Mouse (Mus musculus): ENCODE measurements around the gene Rps9. TPM values are rescaled to one million over a fixed set of nuclear protein-coding genes. Genes with fewer than 3 reads are reported as not detected.

Rps9 gene
- total RNA-seq (2017), result 1,976 and 2,051 TPM in 2 replicates

GRCm38 (mm10) chr7:3703879-3704441 lies at the start of gene Rps9:
Gene Rps9 (plus strand): TSS chr7:3703993.
- ATAC-seq (replicated peaks; ENCODE audit: low read depth, poor library complexity, severe bottlenecking), result peak; percentile 82

- no peak for ATAC-seq (replicated peaks; ENCODE audit: low read depth, poor library complexity, severe bottlenecking)
Measured at GRCm38 (mm10) chr7:3656966-3657365, 46.8 kb upstream of the Rps9 start.

GRCm38 (mm10) chr7:3658578-3658977 lies 45.2 kb upstream of the Rps9 start:
- no peak for ATAC-seq (replicated peaks; ENCODE audit: low read depth, poor library complexity, severe bottlenecking)

- ATAC-seq (replicated peaks; ENCODE audit: low read depth, poor library complexity, severe bottlenecking), result no peak
Measured at GRCm38 (mm10) chr7:3664524-3665214, 39.1 kb upstream of the Rps9 start.

- ATAC-seq (replicated peaks; ENCODE audit: low read depth, poor library complexity, severe bottlenecking), result peak; percentile 94
Measured at GRCm38 (mm10) chr7:3665215-3666114, 38.3 kb upstream of the Rps9 start, which contains the start of gene Leng1. Gene Leng1 (minus strand): TSS chr7:3665840.

- peak; percentile 16; the same call in 1 of the 2 replicates for ATAC-seq (replicated peaks; ENCODE audit: low read depth, poor library complexity, severe bottlenecking)
Measured at GRCm38 (mm10) chr7:3666921-3667391, 36.8 kb upstream of the Rps9 start.

GRCm38 (mm10) chr7:3674507-3675227 lies 29.1 kb upstream of the Rps9 start:
- ATAC-seq (replicated peaks; ENCODE audit: low read depth, poor library complexity, severe bottlenecking), result peak; percentile 99

GRCm38 (mm10) chr7:3675228-3675548 lies 28.6 kb upstream of the Rps9 start:
- peak; percentile 67 for ATAC-seq (replicated peaks; ENCODE audit: low read depth, poor library complexity, severe bottlenecking)

GRCm38 (mm10) chr7:3676371-3676770 lies 27.4 kb upstream of the Rps9 start:
- no peak for ATAC-seq (replicated peaks; ENCODE audit: low read depth, poor library complexity, severe bottlenecking)

GRCm38 (mm10) chr7:3677342-3677741 lies 26.5 kb upstream of the Rps9 start, which contains the start of gene Tmc4:
Gene Tmc4 (minus strand): TSS chr7:3677553.
- ATAC-seq (replicated peaks; ENCODE audit: low read depth, poor library complexity, severe bottlenecking), result no peak

- ATAC-seq (replicated peaks; ENCODE audit: low read depth, poor library complexity, severe bottlenecking), result no peak
Measured at GRCm38 (mm10) chr7:3683908-3684550, 19.8 kb upstream of the Rps9 start.

GRCm38 (mm10) chr7:3684698-3685097 lies 19.1 kb upstream of the Rps9 start:
- ATAC-seq (replicated peaks; ENCODE audit: low read depth, poor library complexity, severe bottlenecking), result no peak

- no peak for ATAC-seq (replicated peaks; ENCODE audit: low read depth, poor library complexity, severe bottlenecking)
Measured at GRCm38 (mm10) chr7:3685400-3686187, 18.2 kb upstream of the Rps9 start.

- ATAC-seq (replicated peaks; ENCODE audit: low read depth, poor library complexity, severe bottlenecking), result no peak
Measured at GRCm38 (mm10) chr7:3691919-3692318, 11.9 kb upstream of the Rps9 start.

GRCm38 (mm10) chr7:3692382-3692986 lies 11.3 kb upstream of the Rps9 start, which contains the start of gene Tsen34:
Gene Tsen34 (plus strand): TSS chr7:3692863.
- no peak for ATAC-seq (replicated peaks; ENCODE audit: low read depth, poor library complexity, severe bottlenecking)

- ATAC-seq (replicated peaks; ENCODE audit: low read depth, poor library complexity, severe bottlenecking), result peak; percentile 69
Measured at GRCm38 (mm10) chr7:3692987-3693808, 10.6 kb upstream of the Rps9 start, which contains the start of gene Mboat7. Gene Mboat7 (minus strand): TSS chr7:3693523.

- ATAC-seq (replicated peaks; ENCODE audit: low read depth, poor library complexity, severe bottlenecking), result no peak
Measured at GRCm38 (mm10) chr7:3693809-3694075, 10.1 kb upstream of the Rps9 start.
